Mouse (Mus musculus) lung, adult 2 months (tissue): ENCODE measurements around the gene Ddx52. TPM values are rescaled to one million over a fixed set of nuclear protein-coding genes. Genes with fewer than 3 reads are reported as not detected.

Source experiments
- DNase-seq: peaks from one replicate; pipeline ENCODE4 v3.0.0; 2022
- H3K4me1 ChIP-seq: fragments of 200-500 bp; 2 replicates; pipeline ENCODE4 v1.6.1; 2011; ENCODE audit warnings: low read length; ENCODE audit not compliant: control insufficient read depth, insufficient read depth
- H3K4me3 ChIP-seq: fragments of 200-500 bp; replicated peaks from 2 replicates; pipeline ENCODE3; 2011; ENCODE audit warnings: low read depth, mild to moderate bottlenecking, control low read depth, low read length; ENCODE audit errors: extremely low read depth
- CTCF ChIP-seq: fragments of 200-500 bp; IDR thresholded peaks from 2 replicates; pipeline ENCODE4 v1.5.1; 2011; ENCODE audit warnings: mild to moderate bottlenecking, low read length, control low read depth; ENCODE audit not compliant: insufficient read depth
- POLR2A ChIP-seq: fragments of 200-500 bp; IDR thresholded peaks from 2 replicates; pipeline ENCODE4 v1.6.1; 2011; ENCODE audit warnings: low read depth, mild to moderate bottlenecking, control low read depth, low read length, borderline replicate concordance; ENCODE audit errors: extremely low read depth
- WGBS: fragments of 180-500 bp; shearing (Covaris S2); methylation state at CpG from one replicate; pipeline ENCODE4 v1.1.7; 2018; 5-methylcytosine and 5-hydroxymethylcytosine counted together
- polyA plus RNA-seq: library from polyadenylated mRNA; depleted of rRNA; stranded (reverse); fragments of >200 nt; gene quantifications from 2 replicates; pipeline ENCODE4 v1.2.3, GENCODE M21; 2012; rRNA removed

Ddx52 gene
- polyA plus RNA-seq, 1 experiment, result 4.9 TPM

- DNase-seq, result no peak
- Histone ChIP-seq H3K4me3 (no peak overlapping the region), H3K4me1 (no peaks in the 10 kb centered on the region)
- TF ChIP-seq POLR2A (no peak), CTCF (no peak)
- WGBS, result 69% methylated on average over 12 of the region's 12 CpGs
Measured at GRCm38 (mm10) chr11:84011050-84011449, 69.2 kb downstream of the Ddx52 start.

- H3K4me3 ChIP-seq, result no peak overlapping the region
- no peaks in the 10 kb centered on the region for H3K4me1 ChIP-seq
- DNase-seq, result no peak
- no peak for TF ChIP-seq CTCF
- TF ChIP-seq POLR2A, result no peak
- 73% methylated on average over 2 of the region's 2 CpGs for WGBS
Measured at GRCm38 (mm10) chr11:84011576-84011975, 69.7 kb downstream of the Ddx52 start.

Other genes with a start within 250 kb of the Ddx52 start
- 5.2 and 6.0 TPM in 2 replicates for gene Wfdc17, start 238.1 kb upstream of the Ddx52 start, polyA plus RNA-seq
- not detected in 2 replicates for gene Wfdc18, start 233.0 kb upstream of the Ddx52 start, polyA plus RNA-seq
- 16.9 and 29.8 TPM in 2 replicates for gene Wfdc21, start 195.1 kb upstream of the Ddx52 start, polyA plus RNA-seq
- gene Heatr6, start 188.4 kb upstream of the Ddx52 start, polyA plus RNA-seq, result 15.8 and 16.8 TPM in 2 replicates
- gene Hnf1b, start 92.0 kb upstream of the Ddx52 start, polyA plus RNA-seq, result 15.2 and 16.3 TPM in 2 replicates
- gene Synrg, start 22.4 kb downstream of the Ddx52 start, polyA plus RNA-seq, result 20.6 and 30.5 TPM in 2 replicates
- 70.3 and 122 TPM in 2 replicates for gene Dusp14, start 127.2 kb downstream of the Ddx52 start, polyA plus RNA-seq
- gene Tada2a, start 187.5 kb downstream of the Ddx52 start, polyA plus RNA-seq, result 4.5 and 6.8 TPM in 2 replicates
- 25.1 and 34.5 TPM in 2 replicates for gene Acaca, start 187.6 kb downstream of the Ddx52 start, polyA plus RNA-seq
- not detected in 2 replicates for gene Gm11437, start 225.4 kb downstream of the Ddx52 start, polyA plus RNA-seq